Mouse (Mus musculus) ES-Bruce4 (cell line): ENCODE measurements around the gene Fam43a.

ENCODE experiments used
- CTCF ChIP-seq: IDR thresholded peaks from one replicate; pipeline ENCODE4 v1.8.1; 2011; ENCODE audit warnings: low read depth, low read length
- EP300 ChIP-seq: IDR thresholded peaks from 2 replicates; pipeline ENCODE4 v1.6.1; 2011; ENCODE audit warnings: low read depth, low read length; ENCODE audit not compliant: insufficient read depth
- POLR2A ChIP-seq: IDR thresholded peaks from one replicate; pipeline ENCODE4 v1.8.1; 2011; ENCODE audit warnings: low read length; ENCODE audit not compliant: insufficient read depth

GRCm38 (mm10) chr16:30601946-30602345 is 2.4 kb downstream of the Fam43a start:
- TF ChIP-seq POLR2A (no peak), CTCF (no peak), EP300 (no peak)
